Mouse (Mus musculus) CH12.LX (cell line): ENCODE data around the gene Sept4. TPM values are rescaled to one million over a fixed set of nuclear protein-coding genes. Genes with fewer than 3 reads are reported as not detected.

Source experiments
- DNase-seq: peaks from one replicate; pipeline ENCODE4 v3.0.0-alpha.2; 2013; ENCODE audit errors: extremely low read depth
- H3K27ac ChIP-seq: 2 replicates; pipeline ENCODE4 v1.5.1; 2012; ENCODE audit warnings: low read depth, mild to moderate bottlenecking, control low read depth, moderate library complexity; ENCODE audit not compliant: insufficient read depth
- H3K27me3 ChIP-seq: replicated peaks from 2 replicates; pipeline ENCODE3; 2012; ENCODE audit warnings: inconsistent platforms
- H3K36me3 ChIP-seq, 2 experiments: replicated peaks in 1 of 2; 2 replicates each; pipeline versions ENCODE3 to v1.6.1; 2012; ENCODE audit warnings: inconsistent platforms in 1 of 2, low read length in 1 of 2, mild to moderate bottlenecking in 1 of 2, mixed read lengths in 1 of 2, moderate library complexity in 1 of 2; ENCODE audit not compliant: control insufficient read depth in 1 of 2, insufficient read depth in 1 of 2
- H3K4me1 ChIP-seq, 2 experiments: 2 replicates each; pipeline ENCODE4 v1.6.1; 2012; ENCODE audit warnings: inconsistent platforms in 1 of 2, moderate library complexity in 1 of 2; ENCODE audit not compliant: insufficient read depth in 2 of 2, control insufficient read depth in 1 of 2
- H3K4me2 ChIP-seq: 2 replicates; pipeline ENCODE4 v1.6.1; 2012; ENCODE audit warnings: low read depth, mild to moderate bottlenecking, control low read depth; ENCODE audit not compliant: poor library complexity, insufficient read depth, severe bottlenecking
- H3K4me3 ChIP-seq, 3 experiments: fragments of 150-350 bp in 1 of 3; sonication (generic) in 1 of 3; replicated peaks in 1 of 3; 2 replicates each; pipeline versions ENCODE3 to v1.5.1; 2011 to 2012; ENCODE audit warnings: low read depth in 2 of 3, low read length in 2 of 3, mild to moderate bottlenecking in 2 of 3, moderate library complexity in 2 of 3, control low read depth in 1 of 3, improper control_type of control experiment in 1 of 3, inconsistent platforms in 1 of 3, mixed read lengths in 1 of 3; ENCODE audit not compliant: poor library complexity in 1 of 3
- H3K79me2 ChIP-seq: replicated peaks from 2 replicates; pipeline ENCODE4 v1.6.1; 2012; ENCODE audit warnings: mild to moderate bottlenecking, moderate library complexity; ENCODE audit not compliant: control insufficient read depth, poor library complexity, insufficient read depth, severe bottlenecking; ENCODE audit errors: extremely low read depth
- H3K9ac ChIP-seq: 2 replicates; pipeline ENCODE4 v1.6.1; 2012; ENCODE audit warnings: low read depth, mild to moderate bottlenecking, control low read depth, moderate library complexity; ENCODE audit not compliant: insufficient read depth
- H3K9me3 ChIP-seq: replicated peaks from 2 replicates; pipeline ENCODE3; 2012; ENCODE audit warnings: low read length, inconsistent platforms, mixed read lengths
- BHLHE40 ChIP-seq: IDR thresholded peaks from 2 replicates; pipeline ENCODE4 v1.6.1; 2011; ENCODE audit warnings: mild to moderate bottlenecking, low read depth, low read length, improper control_type of control experiment
- CHD2 ChIP-seq: IDR thresholded peaks from 2 replicates; pipeline ENCODE4 v1.6.1; 2011; ENCODE audit warnings: low read length, improper control_type of control experiment
- CTCF ChIP-seq, 2 experiments: IDR thresholded peaks in 1 of 2; conservative IDR thresholded peaks in 1 of 2; 2 replicates each; pipeline ENCODE4 v1.5.1; 2011 to 2012; ENCODE audit warnings: low read depth in 2 of 2, low read length in 2 of 2, improper control_type of control experiment in 1 of 2, inconsistent platforms in 1 of 2, mild to moderate bottlenecking in 1 of 2, moderate library complexity in 1 of 2
- ELF1 ChIP-seq: IDR thresholded peaks from 2 replicates; pipeline ENCODE4 v1.6.1; 2014; ENCODE audit warnings: low read depth, mild to moderate bottlenecking, inconsistent platforms, low read length, improper control_type of control experiment
- EP300 ChIP-seq: IDR thresholded peaks from 2 replicates; pipeline ENCODE4 v1.6.1; 2011; ENCODE audit warnings: low read length, improper control_type of control experiment
- ETS1 ChIP-seq: conservative IDR thresholded peaks from 2 replicates; pipeline ENCODE4 v1.6.1; 2012; ENCODE audit warnings: low read depth, mild to moderate bottlenecking, inconsistent platforms, low read length, improper control_type of control experiment, moderate library complexity
- IRF4 ChIP-seq: IDR thresholded peaks from 2 replicates; pipeline ENCODE4 v1.6.1; 2014; ENCODE audit warnings: low read depth, mild to moderate bottlenecking, inconsistent platforms, low read length, improper control_type of control experiment
- JUN ChIP-seq: IDR thresholded peaks from 2 replicates; pipeline ENCODE4 v1.6.1; 2011; ENCODE audit warnings: low read depth, mild to moderate bottlenecking, low read length, improper control_type of control experiment, moderate library complexity; ENCODE audit not compliant: insufficient read depth
- JUND ChIP-seq: conservative IDR thresholded peaks from 2 replicates; pipeline ENCODE4 v1.6.1; 2011; ENCODE audit warnings: low read depth, low read length, improper control_type of control experiment
- KAT2A ChIP-seq: IDR thresholded peaks from 2 replicates; pipeline ENCODE4 v1.6.1; 2012; ENCODE audit warnings: low read length, improper control_type of control experiment, inconsistent platforms; ENCODE audit not compliant: insufficient replicate concordance
- MAFK ChIP-seq: IDR thresholded peaks from 2 replicates; pipeline ENCODE4 v1.6.1; 2011; ENCODE audit warnings: low read length, improper control_type of control experiment; ENCODE audit not compliant: insufficient replicate concordance
- MAZ ChIP-seq: IDR thresholded peaks from 2 replicates; pipeline ENCODE4 v1.6.1; 2012; ENCODE audit warnings: low read depth, mild to moderate bottlenecking, inconsistent platforms, low read length, improper control_type of control experiment, moderate library complexity
- MEF2A ChIP-seq: IDR thresholded peaks from 2 replicates; pipeline ENCODE4 v1.6.1; 2014; ENCODE audit warnings: low read depth, mild to moderate bottlenecking, inconsistent platforms, low read length, improper control_type of control experiment, borderline replicate concordance
- MYC ChIP-seq: IDR thresholded peaks from 2 replicates; pipeline ENCODE4 v1.6.1; 2011; ENCODE audit warnings: low read depth, mild to moderate bottlenecking, improper control_type of control experiment, low read length
- NELFE ChIP-seq: IDR thresholded peaks from 2 replicates; pipeline ENCODE4 v1.6.1; 2011; ENCODE audit warnings: low read depth, low read length, improper control_type of control experiment
- NRF1 ChIP-seq: IDR thresholded peaks from 2 replicates; pipeline ENCODE4 v1.6.1; 2014; ENCODE audit warnings: low read depth, mild to moderate bottlenecking, inconsistent platforms, low read length, improper control_type of control experiment, moderate library complexity
- PAX5 ChIP-seq: IDR thresholded peaks from 2 replicates; pipeline ENCODE4 v1.6.1; 2012; ENCODE audit warnings: low read length, inconsistent platforms, mixed read lengths
- POLR2AphosphoS2 ChIP-seq: IDR thresholded peaks from 2 replicates; pipeline ENCODE4 v1.6.1; 2011; ENCODE audit warnings: low read depth, low read length, improper control_type of control experiment
- RAD21 ChIP-seq: IDR thresholded peaks from 2 replicates; pipeline ENCODE4 v1.6.1; 2011; ENCODE audit warnings: low read depth, mild to moderate bottlenecking, low read length, improper control_type of control experiment, moderate library complexity
- RCOR1 ChIP-seq: conservative IDR thresholded peaks from 2 replicates; pipeline ENCODE4 v1.6.1; 2012; ENCODE audit warnings: low read depth, mild to moderate bottlenecking, inconsistent platforms, low read length, improper control_type of control experiment
- SIN3A ChIP-seq: IDR thresholded peaks from 2 replicates; pipeline ENCODE4 v1.6.1; 2012; ENCODE audit warnings: low read length, improper control_type of control experiment, inconsistent platforms
- SMC3 ChIP-seq: IDR thresholded peaks from 2 replicates; pipeline ENCODE4 v1.6.1; 2011; ENCODE audit warnings: low read depth, low read length, improper control_type of control experiment
- USF1 ChIP-seq: IDR thresholded peaks from 2 replicates; pipeline ENCODE4 v1.6.1; 2014; ENCODE audit warnings: low read depth, mild to moderate bottlenecking, inconsistent platforms, low read length, improper control_type of control experiment
- USF2 ChIP-seq: conservative IDR thresholded peaks from 2 replicates; pipeline ENCODE4 v1.6.1; 2011; ENCODE audit warnings: low read depth, low read length, improper control_type of control experiment
- ZC3H11A ChIP-seq: IDR thresholded peaks from 2 replicates; pipeline ENCODE4 v1.6.1; 2012; ENCODE audit warnings: low read depth, mild to moderate bottlenecking, inconsistent platforms, low read length, improper control_type of control experiment
- ZNF384 ChIP-seq: IDR thresholded peaks from 2 replicates; pipeline ENCODE4 v1.6.1; 2012; ENCODE audit warnings: low read depth, low read length, improper control_type of control experiment, inconsistent platforms
- dilution Hi-C: fragments of 300-500 bp; cut with MboI; formaldehyde crosslinking; loops from 2 replicates; pipeline ENCODE4 v1.14.3; 2020; ENCODE audit warnings: low sequenced_read_pairs; ENCODE audit not compliant: extremely low pct_unique_long_range_greater_than_20kb, extremely low pct_ligation_motif_present
- in situ Hi-C: fragments of 300-500 bp; cut with MboI; formaldehyde crosslinking; loops from 3 replicates; pipeline ENCODE4 v1.14.3; 2019; ENCODE audit warnings: low sequenced_read_pairs, low pct_ligation_motif_present, low pct_unique_long_range_greater_than_20kb, mixed read lengths
- polyA plus RNA-seq: library from polyadenylated mRNA; unstranded; fragments of >175 nt; gene quantifications from 2 replicates; pipeline ENCODE4 v1.2.1, GENCODE M21; 2012; ENCODE audit warnings: low read depth; ENCODE audit not compliant: insufficient read length
- total RNA-seq, 2 experiments: library from RNA; depleted of rRNA; stranded (reverse); fragments of 300-350 nt in 1 of 2; fragments of >200 nt in 1 of 2; gene quantifications; 2 replicates each; pipeline ENCODE4 v1.2.3; 2012 to 2014

Sept4 gene
- total and polyA plus RNA-seq, 3 experiments: 0.32 to 1.7 (median 1.5) TPM

DNA sequence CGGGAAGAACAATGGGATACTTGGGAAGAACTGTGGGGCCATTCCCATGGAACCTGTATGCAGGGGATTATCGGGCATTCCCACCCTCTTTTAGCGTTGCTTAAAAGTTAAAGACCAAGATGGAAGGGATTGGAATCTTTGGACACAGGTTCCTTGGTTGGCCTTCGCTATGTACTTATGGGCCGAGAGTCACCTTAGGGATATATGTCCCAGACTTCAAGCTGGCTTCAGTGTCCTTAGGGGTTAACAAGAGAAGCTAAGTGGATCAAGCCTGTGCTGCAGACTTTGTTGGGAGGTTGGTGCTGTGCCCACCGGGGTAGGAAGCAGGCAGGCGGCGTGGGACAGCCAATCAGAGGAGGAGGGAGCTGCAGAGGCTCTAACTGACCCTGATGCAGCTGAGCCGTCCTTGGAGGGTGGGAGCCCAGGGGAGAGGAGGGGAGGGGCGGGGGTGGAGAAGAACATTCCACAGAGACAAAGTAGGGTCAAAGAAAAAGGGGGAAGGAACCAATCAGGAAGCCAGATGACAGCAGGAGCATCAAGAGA lies 11.9 kb downstream of the Sept4 start:
- Histone ChIP-seq H3K4me3 (no peak overlapping the region), H3K9me3 (no peaks in the 10 kb centered on the region), H3K4me1 (peaks cover 14 to 24% of the 10 kb centered on the region in 2 experiments), H3K27me3 (peaks cover 54% of the 10 kb centered on the region), H3K4me2 (no peak overlapping the region), H3K9ac (no peak overlapping the region), H3K36me3 (no peaks in the 10 kb centered on the region), H3K27ac (no peak overlapping the region), H3K79me2 (no peaks in the 10 kb centered on the region)
- dilution Hi-C loops (no loop called here), in situ Hi-C loops (no loop called here)
- DNase-seq: no peak
- no peak for TF ChIP-seq KAT2A
- no peak for TF ChIP-seq ETS1
- TF ChIP-seq CTCF (conservative IDR thresholded peaks at IDR 0.05 in 1 of 2, IDR thresholded peaks at IDR 0.05 in 1 of 2; ENCODE audit: low read depth in 2 of 2, low read length in 2 of 2): no peak
- TF ChIP-seq PAX5: no peak
- no peak for TF ChIP-seq IRF4
- no peak for TF ChIP-seq POLR2AphosphoS2
- TF ChIP-seq NRF1: no peak
- no peak for TF ChIP-seq ZC3H11A
- no peak for TF ChIP-seq BHLHE40
- TF ChIP-seq USF2: no peak
- no peak for TF ChIP-seq NELFE
- no peak for TF ChIP-seq ELF1
- no peak for TF ChIP-seq EP300
- TF ChIP-seq USF1: no peak
- TF ChIP-seq ZNF384: no peak
- TF ChIP-seq MAZ: no peak
- TF ChIP-seq RCOR1: no peak

DNA sequence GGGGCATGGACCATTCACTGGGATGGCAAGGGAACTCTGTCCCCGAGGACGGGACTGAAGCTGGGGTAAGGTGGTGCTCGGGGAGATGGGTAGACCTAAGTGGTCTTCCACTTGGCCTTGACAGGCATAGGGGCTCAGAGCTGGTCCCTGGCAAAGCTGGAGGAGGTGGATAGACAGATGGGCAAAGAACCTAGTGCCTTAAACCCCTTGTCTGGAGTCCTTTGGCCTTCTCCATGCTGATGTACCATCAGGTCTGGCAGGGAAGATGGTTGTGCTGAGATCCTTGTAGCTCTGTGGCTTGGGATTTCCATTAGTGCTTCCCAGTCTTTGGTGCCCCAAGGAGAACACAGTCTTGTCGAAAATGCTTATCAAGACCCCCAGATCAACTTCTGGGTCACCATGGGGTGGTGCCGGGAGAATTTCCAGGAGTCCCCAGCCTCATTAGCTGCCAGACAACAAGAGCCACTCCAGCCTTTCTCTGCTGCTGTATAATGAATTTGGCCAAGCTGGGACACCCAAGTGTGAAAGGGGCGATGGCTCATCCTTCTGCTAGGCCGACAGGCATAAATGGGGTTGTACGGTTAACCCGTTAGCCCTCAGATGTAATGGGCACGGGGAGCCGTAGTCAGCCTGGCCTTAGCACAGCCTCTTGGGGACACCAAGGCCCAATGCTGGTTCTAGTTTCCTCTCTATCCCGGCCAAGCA lies 12.6 kb downstream of the Sept4 start:
- DNase-seq: no peak
- TF ChIP-seq POLR2AphosphoS2: no peak
- TF ChIP-seq MAFK: no peak
- TF ChIP-seq CHD2: no peak
- TF ChIP-seq NELFE: no peak
- TF ChIP-seq SMC3: no peak
- no peak for TF ChIP-seq USF2
- no peak for TF ChIP-seq KAT2A
- TF ChIP-seq JUND: no peak
- no peak for TF ChIP-seq MEF2A
- no peak for TF ChIP-seq RAD21
- TF ChIP-seq BHLHE40: no peak
- no peak for TF ChIP-seq JUN
- TF ChIP-seq ZNF384: no peak
- no peak for TF ChIP-seq MYC
- no peak for TF ChIP-seq SIN3A
- TF ChIP-seq, all 38 proteins: peak for 0
- H3K27me3 ChIP-seq: peaks cover 54% of the 10 kb centered on the region

More for the DNA sequence above, 12.6 kb downstream of the Sept4 start:
- Histone ChIP-seq H3K9ac (no peak overlapping the region), H3K27ac (no peak overlapping the region), H3K79me2 (no peaks in the 10 kb centered on the region), H3K9me3 (no peaks in the 10 kb centered on the region), H3K4me3 (no peak overlapping the region), H3K36me3 (no peaks in the 10 kb centered on the region), H3K4me1 (peaks cover 14 to 24% of the 10 kb centered on the region in 2 experiments), H3K4me2 (no peak overlapping the region)
- in situ Hi-C loops (no loop called here), dilution Hi-C loops (no loop called here)
